In the genomic region with DNA sequence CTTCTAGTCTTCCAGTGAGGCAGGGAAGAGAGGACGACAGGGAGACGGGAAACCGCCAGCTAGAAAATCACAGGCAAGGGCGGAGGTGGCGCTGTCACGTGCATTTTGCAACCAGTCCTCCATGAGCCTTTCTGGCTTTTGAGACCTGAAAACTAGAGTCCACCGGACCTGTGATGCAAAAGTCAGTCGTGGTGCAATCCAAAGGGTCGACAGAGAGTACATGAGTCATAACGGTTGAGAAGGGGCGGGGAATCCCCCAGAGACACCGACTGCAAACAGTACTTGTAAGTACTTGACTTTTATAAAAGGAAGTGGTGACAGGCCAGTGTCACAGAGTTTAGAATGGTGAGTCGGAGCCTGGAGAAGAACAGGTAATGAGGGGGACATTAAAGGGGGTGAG, we compare ENCODE assay signal across 18 mouse cellular contexts. TPM values are rescaled to one million over a fixed set of nuclear protein-coding genes. Genes with fewer than 3 reads are reported as not detected.
DNase-seq lines count a peak whose midpoint lies in the region; ATAC-seq lines count a peak whose summit lies in the region.
"Had no signal": no experiment of that assay in that cellular context is flagged by ENCODE, and none has a peak within 500 bp of the region (broad histone marks: within the 10 kb centered on the region; RNA-seq: fewer than 3 reads in every experiment).

No protein-coding gene starts in this region.

- H3K27me3 ChIP-seq in hindbrain, embryonic 12.5 days = no peaks in the 10 kb centered on the region
- H3K27me3 ChIP-seq: embryonic facial prominence, embryonic 13.5 days; forebrain, embryonic 13.5 days; limb, embryonic 15.5 days had no signal

- H3K9ac ChIP-seq in hindbrain, embryonic 12.5 days = no peak overlapping the region
- H3K9ac ChIP-seq: embryonic facial prominence, embryonic 13.5 days; forebrain, embryonic 13.5 days; heart, embryonic 13.5 days; hindbrain, embryonic 14.5 days; limb, embryonic 15.5 days had no signal

- H3K4me1 ChIP-seq in hindbrain, embryonic 12.5 days = no peaks in the 10 kb centered on the region
- H3K4me1 ChIP-seq: embryonic facial prominence, embryonic 13.5 days; forebrain, embryonic 13.5 days; limb, embryonic 15.5 days had no signal

- WGBS in hindbrain, embryonic 12.5 days = 75% methylated on average over 13 of the region's 13 CpGs

- ATAC-seq in hindbrain, embryonic 12.5 days (ENCODE audit: low FRiP score) = no peak
- ATAC-seq: forebrain, embryonic 13.5 days had no signal

- no peaks in the 10 kb centered on the region for H3K36me3 ChIP-seq in hindbrain, embryonic 12.5 days
- H3K36me3 ChIP-seq: embryonic facial prominence, embryonic 13.5 days; G1E; heart, embryonic 13.5 days; limb, embryonic 15.5 days had no signal

- H3K4me3 ChIP-seq in hindbrain, embryonic 12.5 days = no peak overlapping the region
- H3K4me3 ChIP-seq: embryonic facial prominence, embryonic 13.5 days; forebrain, embryonic 13.5 days; heart, embryonic 13.5 days; limb, embryonic 15.5 days had no signal

- no peak overlapping the region for H3K4me2 ChIP-seq in hindbrain, embryonic 12.5 days (replicated peaks)
- H3K4me2 ChIP-seq: embryonic facial prominence, embryonic 13.5 days; forebrain, embryonic 13.5 days; heart, embryonic 13.5 days; hindbrain, embryonic 14.5 days; limb, embryonic 15.5 days; midbrain, embryonic 11.5 days had no signal

- peak; percentile 92 for DNase-seq in 416B (ENCODE audit: low read depth)
- peak; percentile 31 for DNase-seq in CD4-positive, CD25-positive, alpha-beta regulatory T cell, adult 2 months (ENCODE audit: low read depth, low spot score)
- DNase-seq in fibroblast of lung, adult 2 months (ENCODE audit: low read depth) = peak; percentile 50
- peak; percentile 25 for DNase-seq in lung, postnatal 14 days
- DNase-seq in kidney, postnatal 14 days = no peak
- no peak for DNase-seq in cerebellum, adult 11 months
- DNase-seq in layer of hippocampus, adult 18-20 months (ENCODE audit: low spot score in 2 of 2) = no peak
- DNase-seq: cerebellum, adult 9-11 months; gastrocnemius, postnatal 14 days; kidney, adult 8-10 months had no signal

- no peaks in the 10 kb centered on the region for H3K9me3 ChIP-seq in hindbrain, embryonic 12.5 days (replicated peaks)
- H3K9me3 ChIP-seq: embryonic facial prominence, embryonic 13.5 days; forebrain, embryonic 13.5 days; heart, embryonic 13.5 days; limb, embryonic 15.5 days had no signal

- no peak overlapping the region for H3K27ac ChIP-seq in hindbrain, embryonic 12.5 days
- H3K27ac ChIP-seq: embryonic facial prominence, embryonic 13.5 days; forebrain, embryonic 13.5 days; heart, embryonic 13.5 days; hindbrain, embryonic 14.5 days; limb, embryonic 15.5 days had no signal

RNA-seq across cellular contexts. Expression of a gene that starts 20.8 kb away (rescaled TPM):
- polyA plus RNA-seq in hindbrain, embryonic 12.5 days (2016; fragmentation: Nextera tagmentation; extraction: Ambion mirVana) = 38.0 and 39.9 TPM in 2 replicates
- 10 to 100 TPM; 58.9 to 61.1 TPM for total RNA-seq in layer of hippocampus, adult 18-20 months (2021)
- total RNA-seq: gastrocnemius, postnatal 14 days had no signal
- polyA plus RNA-seq: G1E had no signal

Comparison
In these comparisons a context has a peak if more than half of its experiments do, and no peak if none do; other contexts are left out.
1. DNase-seq: peak in 416B (single experiment), CD4-positive, CD25-positive, alpha-beta regulatory T cell, adult 2 months (single experiment), fibroblast of lung, adult 2 months (single experiment) and lung, postnatal 14 days (single experiment); none in kidney, postnatal 14 days (single experiment), cerebellum, adult 11 months (single experiment) and layer of hippocampus, adult 18-20 months (0 of 2).